Mouse (Mus musculus): Measurements from ENCODE around the gene A4gnt.

- TF ChIP-seq MYOD1 (IDR thresholded peaks at IDR 0.05; ENCODE audit: control insufficient read depth, insufficient read length, low read depth) (no peak), MAX (IDR thresholded peaks at IDR 0.05) (no peak), CTCF (IDR thresholded peaks at IDR 0.05; ENCODE audit: control insufficient read depth, insufficient read depth, insufficient read length) (no peak), CEBPB (IDR thresholded peaks at IDR 0.05; ENCODE audit: low read depth) (no peak)
Measured at GRCm38 (mm10) chr9:99624117-99624516, 11.8 kb downstream of the A4gnt start.
